Mouse (Mus musculus) testis, postnatal 10 days (tissue): Measurements from ENCODE around the gene Chic1.
A peak's percentile ranks its signal among the peaks of the same experiment; 100 is the strongest.

ENCODE experiments used
- DNase-seq: peaks from one replicate; pipeline ENCODE4 v3.0.0; 2021; ENCODE audit warnings: low spot score

Chic1 gene

DNA sequence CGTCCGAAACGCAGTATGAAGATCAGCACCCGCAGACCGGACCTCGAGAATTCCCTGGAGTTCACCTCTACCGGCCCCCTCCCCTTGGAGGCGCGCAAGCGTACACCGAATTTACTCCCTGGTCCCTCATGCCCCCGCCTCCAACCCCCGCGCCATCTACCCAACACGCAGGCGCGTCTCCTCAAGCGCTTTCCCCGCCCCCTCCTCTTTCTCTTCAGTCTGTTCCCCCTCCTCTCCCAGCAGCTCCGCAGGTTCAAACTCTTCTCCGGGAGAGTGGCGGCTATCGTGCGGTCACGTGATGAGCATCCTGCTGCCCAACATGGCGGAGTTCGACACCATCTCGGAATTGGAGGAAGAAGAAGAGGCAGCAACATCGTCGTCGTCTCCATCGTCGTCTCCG lies at the start of gene Chic1:
Gene Chic1, plus strand, starts transcription at position 190 of the 400 bp plus-strand sequence.
- DNase-seq, result peak; percentile 85

DNA sequence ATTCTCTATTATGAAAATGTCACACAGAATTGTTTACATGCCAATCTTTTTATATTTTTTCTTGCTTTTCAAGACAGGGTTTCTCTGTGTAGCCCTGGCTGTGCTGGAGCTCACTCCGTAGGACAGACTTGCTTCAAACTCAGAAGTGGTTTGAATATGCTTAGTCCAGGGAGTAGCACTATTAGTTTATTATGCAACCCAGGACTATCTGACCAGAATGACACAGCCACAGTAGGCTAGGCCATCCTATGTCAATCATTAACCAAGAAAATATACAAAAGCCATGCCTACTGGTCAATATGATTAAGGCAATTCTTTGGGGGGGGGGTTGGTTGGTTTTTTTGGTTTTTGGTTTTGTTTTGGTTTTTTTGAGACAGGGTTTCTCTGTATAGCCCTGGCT lies 48.0 kb upstream of the Chic1 start:
- no peak for DNase-seq

DNA sequence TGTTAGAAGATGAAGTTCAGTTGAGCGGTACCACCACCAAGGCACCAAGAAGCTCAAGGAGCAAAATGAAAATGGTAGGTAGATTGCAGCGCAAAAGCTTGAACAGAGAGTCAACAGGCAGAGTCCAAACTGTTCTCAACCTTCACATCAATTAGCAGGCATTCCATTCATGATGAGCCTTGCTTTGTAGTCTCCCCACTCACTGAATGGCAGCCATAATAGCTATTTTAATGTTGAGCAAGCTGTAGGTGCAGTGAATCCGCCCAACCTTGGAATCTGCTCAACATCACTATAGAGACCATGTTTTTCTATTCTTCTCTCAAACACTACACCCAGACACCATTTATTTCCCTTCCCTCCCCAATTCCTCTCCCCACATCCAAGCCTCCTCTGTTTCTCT lies 44.6 kb upstream of the Chic1 start:
- DNase-seq, result no peak

DNA sequence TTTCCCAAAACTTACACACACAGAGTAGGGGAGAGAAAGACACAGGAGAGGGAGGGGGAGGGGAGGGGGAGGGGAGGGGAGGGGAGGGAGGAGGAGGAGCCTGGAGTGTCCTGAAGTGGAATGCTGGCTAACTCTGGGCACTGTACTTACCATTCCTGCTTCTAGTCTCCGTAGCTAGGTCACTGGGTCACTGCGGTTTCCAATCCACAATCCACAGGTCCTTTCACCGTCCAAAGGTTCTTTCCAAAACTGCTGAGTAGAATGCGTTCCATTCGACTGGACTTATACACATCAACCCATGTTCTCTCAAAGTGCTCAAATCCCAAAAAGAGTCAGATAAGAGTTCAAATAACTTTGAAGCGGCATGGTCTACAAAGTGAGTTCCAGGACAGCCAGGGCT lies 42.1 kb upstream of the Chic1 start:
- no peak for DNase-seq

DNA sequence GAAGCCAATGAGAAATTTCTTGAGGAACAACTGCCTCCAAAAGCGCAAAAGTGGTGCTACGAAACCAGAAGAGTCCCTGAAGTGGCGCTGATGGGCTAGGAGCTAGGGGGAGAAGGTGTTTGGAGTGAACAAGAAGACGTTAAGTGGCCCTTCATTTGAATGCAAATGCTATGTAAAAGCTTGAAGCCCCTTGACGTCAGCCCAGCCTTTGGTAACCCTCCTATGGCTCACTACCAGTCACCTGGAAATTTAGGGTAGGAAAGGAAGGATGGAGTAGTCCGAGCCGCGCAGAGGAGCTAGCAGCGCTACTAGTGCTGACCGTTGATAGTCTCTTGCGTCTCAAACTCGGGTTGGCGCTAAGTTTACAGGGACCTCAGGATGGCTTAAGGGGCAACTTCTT lies 35.1 kb upstream of the Chic1 start, which contains the start of gene Cdx4:
Gene Cdx4, plus strand, starts transcription at position 253 of the 400 bp plus-strand sequence.
- DNase-seq, result no peak

DNA sequence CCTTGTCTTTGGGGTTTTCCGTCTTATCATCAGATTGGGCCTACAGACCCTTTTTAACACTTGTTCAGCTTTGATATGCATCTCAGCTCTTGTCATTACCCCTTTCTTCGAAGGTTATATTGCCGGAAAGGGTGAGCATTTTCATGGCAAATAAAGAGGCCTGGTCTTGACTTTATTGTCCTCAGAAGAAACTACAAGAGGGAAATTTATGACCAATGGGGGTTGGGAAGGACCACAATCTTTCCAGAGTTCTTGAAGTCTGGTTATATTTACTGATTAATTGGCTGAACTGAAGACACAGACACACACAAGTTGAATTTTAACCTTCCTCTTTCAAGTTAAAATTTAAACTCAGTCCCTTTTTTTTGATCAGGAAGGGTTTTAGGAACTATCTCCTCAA lies 30.4 kb upstream of the Chic1 start:
- DNase-seq, result no peak

DNA sequence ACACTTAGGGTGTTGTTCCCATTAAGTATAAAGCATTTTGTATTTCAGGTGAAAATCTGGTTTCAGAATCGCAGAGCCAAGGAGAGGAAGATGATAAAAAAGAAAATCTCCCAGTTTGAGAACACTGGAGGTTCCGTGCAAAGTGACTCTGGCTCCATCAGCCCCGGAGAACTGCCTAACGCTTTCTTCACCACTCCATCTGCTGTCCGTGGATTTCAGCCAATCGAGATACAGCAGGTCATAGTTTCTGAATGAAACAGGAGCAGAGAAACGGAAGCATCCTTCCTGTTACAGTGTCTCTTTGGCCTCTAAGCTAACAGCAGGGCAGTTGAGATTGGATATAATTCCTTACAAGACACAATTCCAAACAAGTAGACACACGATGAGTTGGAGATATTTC lies 26.9 kb upstream of the Chic1 start:
- no peak for DNase-seq

DNA sequence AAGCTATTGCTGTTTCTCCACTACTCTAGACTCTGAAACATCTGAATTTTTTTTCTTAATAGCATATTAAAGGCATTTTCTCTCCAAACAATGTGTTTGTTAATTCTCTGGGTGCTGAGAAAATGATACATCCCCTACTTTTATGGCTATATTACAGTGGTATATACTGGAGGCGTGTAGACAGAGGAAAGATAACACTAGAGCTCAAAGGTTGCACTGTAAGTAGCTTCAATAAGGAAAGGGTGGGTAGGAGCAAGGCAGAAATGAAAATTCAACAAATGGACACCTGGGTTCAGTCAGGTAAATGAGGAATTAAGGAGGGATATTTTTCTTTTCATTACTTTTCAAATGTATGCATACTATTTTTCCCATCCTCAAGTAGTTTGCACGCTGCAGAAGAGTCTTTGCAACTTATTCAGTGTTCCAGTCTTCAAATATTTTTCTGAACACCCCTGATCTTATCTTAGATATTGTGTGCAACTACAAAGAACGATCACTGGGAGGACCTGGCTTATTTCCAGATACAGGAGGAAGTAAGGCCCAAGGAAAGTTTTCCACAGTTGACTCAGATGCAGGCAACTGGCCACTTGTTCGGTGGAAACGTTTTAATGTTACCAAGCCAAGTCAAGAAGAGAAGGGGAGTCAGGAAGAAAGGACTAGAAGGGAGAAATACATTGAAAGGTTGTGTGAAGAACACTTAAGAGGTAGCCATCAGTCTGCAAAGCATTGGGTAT lies 25.0 kb upstream of the Chic1 start:
- no peak for DNase-seq

DNA sequence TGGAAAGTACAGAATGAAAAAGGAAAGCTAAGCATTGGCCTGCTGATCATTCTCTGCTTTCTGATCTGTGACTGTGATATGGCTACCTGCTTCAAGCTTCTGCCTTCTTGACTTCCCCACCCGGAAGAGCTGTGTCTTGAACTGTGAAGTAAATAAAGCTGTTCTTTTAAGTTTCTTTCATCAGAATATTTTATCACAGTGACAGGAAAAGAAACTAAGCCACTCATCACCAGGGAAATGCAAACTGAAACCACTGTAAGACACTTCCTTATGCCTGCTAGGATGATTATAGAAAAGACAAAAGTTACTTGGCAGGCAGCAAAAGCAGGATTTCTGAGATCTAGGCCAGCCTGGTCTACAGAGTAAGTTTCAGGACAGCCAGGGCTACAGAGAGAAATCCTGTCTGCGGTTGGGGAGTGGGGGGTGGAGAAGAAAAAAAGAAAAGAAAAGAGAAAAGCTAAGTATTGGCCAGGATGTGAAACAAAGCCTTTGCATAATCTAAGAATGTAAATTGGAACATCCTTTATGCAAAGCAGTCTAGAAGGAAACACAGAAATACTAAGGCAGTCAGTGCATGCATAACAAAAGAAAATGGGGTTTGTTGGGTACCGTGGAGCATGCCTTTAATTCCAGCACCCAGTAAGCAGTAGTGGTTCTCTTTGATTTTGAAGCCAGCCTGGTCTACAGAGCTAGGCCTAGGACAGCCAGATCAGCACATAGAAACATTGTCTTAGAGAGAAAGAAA lies 14.7 kb upstream of the Chic1 start:
- no peak for DNase-seq

DNA sequence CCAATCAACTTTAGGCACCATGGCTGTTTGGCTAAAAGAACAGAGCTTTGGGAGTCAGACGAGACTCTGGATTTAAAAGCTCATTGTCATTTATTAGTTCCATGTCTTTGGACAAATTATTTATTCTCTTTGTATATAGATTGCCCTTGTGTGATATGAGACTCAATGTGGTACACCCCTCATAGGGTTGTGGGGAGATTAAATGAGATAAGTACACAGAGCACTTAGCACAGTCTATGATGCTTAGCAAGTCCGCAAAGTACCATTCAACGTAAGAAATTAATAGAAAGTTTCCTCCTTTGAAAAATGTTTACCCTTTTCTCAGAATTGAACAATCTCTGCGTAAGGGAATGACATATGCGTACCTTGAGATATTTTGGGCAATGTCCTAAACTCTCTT lies 492 bp upstream of the Chic1 start:
- no peak for DNase-seq

DNA sequence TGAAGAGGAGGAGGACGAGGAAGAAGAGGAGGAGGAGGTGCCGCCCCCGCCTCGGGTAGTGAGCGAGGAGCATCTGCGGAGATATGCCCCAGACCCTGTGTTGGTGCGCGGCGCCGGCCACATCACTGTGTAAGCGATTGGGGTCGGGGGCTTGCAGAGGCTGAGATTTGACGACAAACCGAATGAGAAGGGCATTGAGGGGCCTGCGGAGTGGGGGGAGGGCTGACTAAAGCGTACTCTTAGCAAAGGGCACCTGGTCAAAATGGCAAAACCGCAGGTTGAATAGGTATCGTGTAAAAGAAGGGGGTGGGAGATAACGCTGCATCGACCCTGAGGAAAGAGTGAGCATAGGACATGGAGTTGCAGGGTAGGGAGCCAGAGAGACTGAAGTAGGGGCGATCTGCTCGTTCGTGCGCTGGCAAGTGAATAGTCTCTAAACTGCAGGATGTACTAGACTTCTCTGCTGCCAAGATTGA lies 523 bp downstream of the Chic1 start:
- DNase-seq, result peak; percentile 45

DNA sequence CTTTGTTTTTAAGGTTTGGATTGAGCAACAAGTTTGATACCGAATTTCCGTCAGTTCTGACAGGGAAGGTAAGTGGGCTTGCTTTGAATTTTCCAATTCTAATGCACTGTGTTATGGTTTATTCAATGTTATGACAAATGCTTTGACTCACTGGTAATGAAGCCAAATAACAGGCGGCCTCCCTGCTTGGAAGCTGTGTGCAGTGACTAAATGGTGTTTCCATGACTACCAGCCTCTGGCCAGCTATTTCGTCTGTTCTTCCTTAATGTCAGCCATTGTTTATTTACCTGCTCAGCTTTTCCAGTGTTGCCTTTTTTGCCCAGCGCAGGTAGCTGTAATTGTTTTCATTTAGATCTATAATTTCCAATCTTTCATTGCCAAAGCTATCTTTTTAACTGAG lies 9.9 kb downstream of the Chic1 start:
- no peak for DNase-seq

DNA sequence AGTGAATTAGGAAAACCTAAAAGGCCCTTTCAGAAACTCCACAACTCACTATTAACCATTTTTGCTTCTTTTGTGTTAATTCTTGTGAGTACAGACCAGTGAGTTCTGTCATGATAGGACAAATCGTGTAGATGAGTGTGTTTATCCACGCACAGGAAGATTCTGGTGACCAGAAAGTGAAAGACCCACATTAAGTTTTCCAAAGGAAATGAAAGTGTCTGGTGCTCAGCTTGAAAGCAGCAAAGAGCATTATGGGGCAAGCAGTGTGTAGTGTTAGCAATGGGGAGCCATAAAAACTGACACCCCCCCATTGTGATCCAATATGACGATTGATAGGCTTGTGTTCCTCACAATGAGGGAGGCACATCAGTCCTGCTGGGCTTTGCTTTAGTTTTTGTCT lies 12.4 kb downstream of the Chic1 start:
- no peak for DNase-seq

DNA sequence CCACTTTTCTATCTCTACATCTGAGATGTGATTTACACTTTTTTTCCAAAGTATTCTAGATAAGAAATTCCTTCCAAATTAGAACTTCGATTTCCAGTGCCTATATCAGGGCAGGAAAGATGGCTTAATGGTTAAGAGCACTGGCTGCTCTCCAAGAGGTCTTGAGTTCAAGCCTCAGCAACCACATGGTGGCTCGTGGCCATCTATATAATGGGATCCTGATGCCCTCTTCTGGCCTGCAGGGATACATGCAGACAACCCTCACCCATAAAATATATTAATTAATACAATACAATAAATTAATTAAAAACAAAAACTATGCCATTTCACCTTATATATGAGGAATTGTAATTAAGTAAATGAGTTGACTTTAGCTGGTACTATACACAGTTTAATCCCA lies 14.9 kb downstream of the Chic1 start:
- no peak for DNase-seq

DNA sequence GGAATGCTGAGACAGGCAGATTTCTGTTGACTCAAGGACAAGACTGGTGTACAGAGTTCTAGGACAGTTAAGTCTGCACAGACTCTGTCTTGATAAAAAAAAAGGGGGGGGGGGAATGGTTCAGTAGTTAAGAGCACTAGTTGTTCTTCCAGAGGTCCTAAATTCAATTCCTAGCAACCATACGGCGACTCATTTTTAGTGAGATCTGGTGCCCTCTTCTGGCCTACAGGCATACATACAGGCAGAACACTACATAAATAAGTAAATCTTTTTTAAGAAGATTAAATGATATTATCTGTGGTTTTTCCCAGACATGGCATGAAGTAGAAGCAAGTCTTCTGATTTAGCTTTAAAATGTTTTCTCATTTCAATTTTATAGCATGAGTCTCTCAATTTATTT lies 15.4 kb downstream of the Chic1 start:
- DNase-seq, result no peak

DNA sequence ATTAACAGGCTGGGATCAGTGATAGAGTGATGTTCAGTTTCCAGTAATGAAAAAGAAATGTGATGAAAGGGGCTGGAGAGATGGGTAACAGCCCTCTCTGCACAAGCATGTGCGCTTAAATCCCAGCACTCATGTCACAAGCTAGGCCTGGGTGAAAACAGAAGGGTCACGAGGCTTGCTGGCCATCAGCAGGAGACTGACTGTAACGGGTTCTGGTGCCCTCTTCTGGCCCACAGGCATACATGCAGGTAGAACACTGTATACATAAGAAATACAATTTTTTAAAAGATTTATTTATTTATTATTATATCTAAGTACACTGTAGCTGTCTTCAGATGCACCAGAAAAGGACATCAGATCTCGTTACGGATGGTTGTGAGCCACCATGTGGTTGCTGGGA lies 18.0 kb downstream of the Chic1 start:
- DNase-seq, result peak; percentile 47

DNA sequence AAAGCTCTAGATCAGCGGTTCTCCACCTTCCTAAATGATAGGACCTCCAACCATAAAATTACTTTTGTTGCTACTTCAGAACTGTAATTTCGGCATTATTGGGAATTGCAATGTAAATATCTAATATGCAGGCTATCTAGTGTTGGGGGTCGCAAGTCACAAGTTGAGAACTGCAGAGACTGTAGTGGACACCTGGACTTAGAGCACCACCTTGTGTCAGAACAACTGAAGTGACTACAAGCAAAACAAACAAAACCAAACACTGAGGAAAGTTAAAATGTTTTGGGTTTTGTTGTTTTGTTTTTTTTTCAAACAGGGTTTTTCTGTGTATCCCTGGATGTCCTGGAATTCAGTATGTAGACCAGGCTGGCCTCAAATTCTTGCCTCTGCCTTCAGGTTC lies 28.3 kb downstream of the Chic1 start:
- DNase-seq, result no peak

DNA sequence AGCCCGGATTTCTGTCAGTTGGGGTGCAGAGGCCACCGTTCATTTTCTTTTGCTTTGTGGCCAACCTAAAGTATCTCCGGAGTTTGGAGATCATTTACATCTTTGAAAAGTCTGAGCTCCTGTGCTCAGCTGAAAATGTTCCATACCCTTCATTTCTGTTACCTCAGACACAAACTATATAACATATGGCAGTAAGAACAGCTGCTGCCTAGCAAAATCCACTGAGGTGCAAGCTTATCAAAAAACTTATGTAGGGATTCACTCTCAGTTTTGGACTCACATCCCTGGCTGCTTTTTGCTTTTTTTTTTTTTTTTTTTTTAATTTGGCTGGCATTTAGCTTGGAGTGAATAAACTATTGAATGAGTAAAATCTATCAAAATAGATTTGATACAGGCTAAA lies 31.9 kb downstream of the Chic1 start:
- DNase-seq, result no peak

DNA sequence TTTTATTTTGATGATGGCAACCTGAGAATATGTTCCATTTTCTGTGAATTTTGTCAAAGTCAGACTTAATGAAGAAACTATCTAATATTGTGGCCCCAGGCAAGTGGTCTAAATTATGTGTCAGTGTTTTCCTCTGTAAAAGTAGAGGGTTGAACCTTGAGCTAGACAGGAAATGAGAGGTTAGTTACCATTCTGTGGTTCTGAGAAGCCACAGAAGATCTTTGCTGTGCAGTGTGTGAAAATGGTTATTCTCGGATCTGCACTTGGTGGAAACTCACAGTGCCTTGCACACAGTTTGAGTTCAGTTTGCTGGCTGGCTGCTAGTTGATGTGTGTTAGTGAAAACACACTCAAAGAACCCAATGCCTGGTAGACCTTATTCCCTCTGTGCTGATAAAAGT lies 37.6 kb downstream of the Chic1 start:
- no peak for DNase-seq

DNA sequence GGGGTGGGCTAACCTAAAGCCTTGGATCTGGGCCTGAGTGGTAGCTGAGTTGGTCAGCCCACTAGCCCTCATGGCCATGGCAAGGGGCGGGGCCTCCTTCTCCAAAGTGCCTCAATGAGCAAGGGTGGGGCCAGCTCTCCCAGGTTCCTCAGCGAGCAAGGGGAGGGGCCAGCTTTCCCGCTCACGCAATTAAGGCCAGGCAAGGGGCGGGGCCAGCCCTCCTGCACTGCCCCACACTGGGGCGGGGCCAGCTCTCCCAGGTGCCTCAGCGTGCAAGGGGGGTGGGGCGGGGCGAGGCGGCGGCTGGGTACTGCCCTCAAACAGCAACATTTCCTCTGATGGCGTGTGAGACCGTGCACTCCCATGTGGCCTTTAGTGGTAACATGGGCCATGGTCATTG lies 48.7 kb downstream of the Chic1 start:
- DNase-seq, result peak; percentile 43

DNA sequence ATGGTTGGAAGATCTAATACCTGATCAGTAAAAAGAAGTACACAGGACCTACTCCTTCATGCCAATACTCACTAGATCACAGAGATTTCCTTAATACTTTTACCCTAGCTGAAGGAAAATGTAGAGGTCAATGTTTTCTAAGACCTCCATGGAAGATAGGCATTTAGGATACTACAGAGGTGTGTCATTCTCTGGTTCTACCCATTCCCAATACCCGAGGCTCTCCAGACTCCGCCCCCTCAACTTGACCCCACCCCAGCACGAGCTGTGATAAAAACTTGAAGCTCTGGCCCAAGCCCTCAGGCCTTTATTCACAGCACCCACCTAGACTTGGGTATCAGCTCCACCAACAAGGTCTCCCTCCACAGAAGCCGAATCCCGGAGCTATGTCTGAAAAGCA lies 57.9 kb downstream of the Chic1 start, which contains the start of gene Tsx:
Gene Tsx, plus strand, starts transcription at position 301 of the 400 bp plus-strand sequence.
- no peak for DNase-seq

DNA sequence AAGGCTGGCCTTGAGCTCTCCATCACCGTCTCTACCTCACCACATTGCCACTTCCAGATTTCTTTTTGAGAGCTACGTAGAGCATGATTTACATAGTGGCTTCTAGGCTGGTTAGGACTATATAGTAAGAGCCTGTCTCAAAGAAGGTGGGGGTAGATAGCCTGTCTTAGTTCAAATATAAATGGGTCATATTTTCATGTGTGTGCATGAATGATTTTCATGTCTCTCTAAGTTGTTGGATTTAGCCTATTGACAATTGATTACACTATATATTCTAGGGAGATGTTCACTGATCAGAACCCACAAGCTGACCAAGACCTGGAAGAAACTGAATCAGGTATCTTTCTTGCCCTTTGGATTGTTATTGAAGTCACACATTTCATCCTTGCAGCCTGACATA lies 65.4 kb downstream of the Chic1 start, which contains the start of gene Gm26992:
Gene Gm26992, plus strand, starts transcription at position 301 of the 400 bp plus-strand sequence.
- DNase-seq, result no peak

DNA sequence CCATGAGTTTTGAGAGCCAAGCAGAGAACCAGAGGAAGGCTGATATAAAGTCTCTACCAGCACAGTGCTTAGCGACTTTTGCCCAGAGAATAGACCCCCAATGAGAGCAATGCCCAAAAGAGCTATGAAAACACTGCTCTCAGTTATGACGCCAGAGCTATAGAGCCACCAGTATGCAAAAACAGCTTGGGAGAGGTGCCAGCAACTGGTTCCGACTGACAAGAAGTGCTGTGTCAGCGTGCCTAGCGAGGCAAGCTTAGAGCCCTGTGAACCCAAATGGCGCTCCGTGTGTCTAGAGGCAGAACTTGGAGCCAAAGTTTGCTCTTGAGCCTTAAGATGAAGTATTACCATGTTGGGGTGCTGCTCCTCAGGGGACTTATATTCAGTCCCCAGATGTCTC lies 71.4 kb downstream of the Chic1 start:
- no peak for DNase-seq
